Mouse (Mus musculus) liver, postnatal 0 days (tissue): ENCODE data around the gene Gsdma3. TPM values are rescaled to one million over a fixed set of nuclear protein-coding genes. Genes with fewer than 3 reads are reported as not detected.
A peak's percentile ranks its signal among the peaks of the same experiment; 100 is the strongest.

ENCODE experiments used
- ATAC-seq: fragments of 200-750 bp; cut with Nextera tagmentation; 2 replicates; pipeline ENCODE4 v1.8.0; 2017; ENCODE audit warnings: mild to moderate bottlenecking, moderate library complexity
- DNase-seq: peaks from one replicate; pipeline ENCODE4 v3.0.0-alpha.2; 2016
- H3K27ac ChIP-seq: fragments of 300-500 bp; sonication (generic); 2 replicates; pipeline ENCODE4 v1.5.1; 2014; ENCODE audit warnings: antibody characterized with exemption, moderate library complexity, mild to moderate bottlenecking, low read depth
- H3K27me3 ChIP-seq: fragments of 300-500 bp; sonication (generic); 2 replicates; pipeline ENCODE4 v1.6.1; 2014; ENCODE audit warnings: low read length, control low read depth, mixed read lengths; ENCODE audit not compliant: insufficient read depth
- H3K36me3 ChIP-seq: fragments of 300-500 bp; sonication (generic); replicated peaks from 2 replicates; pipeline ENCODE4 v1.6.1; 2014; ENCODE audit warnings: mild to moderate bottlenecking, control low read depth, low read length, moderate library complexity, mixed read lengths; ENCODE audit not compliant: insufficient read depth
- H3K4me1 ChIP-seq: fragments of 300-500 bp; sonication (generic); 2 replicates; pipeline ENCODE4 v1.6.1; 2014; ENCODE audit warnings: antibody characterized with exemption, mild to moderate bottlenecking, control low read depth; ENCODE audit not compliant: insufficient read depth
- H3K4me2 ChIP-seq: fragments of 300-500 bp; sonication (generic); 2 replicates; pipeline ENCODE4 v1.6.1; 2014; ENCODE audit warnings: low read depth, mild to moderate bottlenecking, low read length, moderate library complexity, mixed read lengths
- H3K4me3 ChIP-seq: fragments of 300-500 bp; sonication (generic); 2 replicates; pipeline ENCODE4 v1.5.1; 2014; ENCODE audit warnings: low read depth, low read length
- H3K9ac ChIP-seq: fragments of 300-500 bp; sonication (generic); replicated peaks from 2 replicates; pipeline ENCODE4 v1.6.1; 2014; ENCODE audit warnings: mild to moderate bottlenecking, moderate library complexity
- H3K9me3 ChIP-seq: fragments of 300-500 bp; sonication (generic); 2 replicates; pipeline ENCODE4 v1.6.1; 2016; ENCODE audit warnings: mild to moderate bottlenecking, control low read depth, low read length, mixed read lengths
- CTCF ChIP-seq: sonication (generic); IDR thresholded peaks from 2 replicates; pipeline ENCODE4 v1.5.1; 2016; ENCODE audit warnings: antibody characterized with exemption, low read depth
- EP300 ChIP-seq: IDR thresholded peaks from 2 replicates; pipeline ENCODE4 v1.6.1; 2016; ENCODE audit warnings: antibody characterized with exemption, low read depth, mild to moderate bottlenecking
- WGBS: fragments of 180-500 bp; shearing (Covaris S2); extraction: QIAGEN DNeasy Blood & Tissue Kit; methylation state at CpG from one replicate; pipeline ENCODE4 v1.1.7; 2014; ENCODE audit not compliant: insufficient replicate concordance; 5-methylcytosine and 5-hydroxymethylcytosine counted together
- polyA plus RNA-seq: library from polyadenylated mRNA; unstranded; fragments of >200 nt; fragmentation: Nextera tagmentation; extraction: Ambion mirVana; gene quantifications from 2 replicates; pipeline ENCODE4 v1.2.1, GENCODE M21; 2015

The Gsdma3 gene
- polyA plus RNA-seq, 1 experiment from 2014 or later: not detected

DNA sequence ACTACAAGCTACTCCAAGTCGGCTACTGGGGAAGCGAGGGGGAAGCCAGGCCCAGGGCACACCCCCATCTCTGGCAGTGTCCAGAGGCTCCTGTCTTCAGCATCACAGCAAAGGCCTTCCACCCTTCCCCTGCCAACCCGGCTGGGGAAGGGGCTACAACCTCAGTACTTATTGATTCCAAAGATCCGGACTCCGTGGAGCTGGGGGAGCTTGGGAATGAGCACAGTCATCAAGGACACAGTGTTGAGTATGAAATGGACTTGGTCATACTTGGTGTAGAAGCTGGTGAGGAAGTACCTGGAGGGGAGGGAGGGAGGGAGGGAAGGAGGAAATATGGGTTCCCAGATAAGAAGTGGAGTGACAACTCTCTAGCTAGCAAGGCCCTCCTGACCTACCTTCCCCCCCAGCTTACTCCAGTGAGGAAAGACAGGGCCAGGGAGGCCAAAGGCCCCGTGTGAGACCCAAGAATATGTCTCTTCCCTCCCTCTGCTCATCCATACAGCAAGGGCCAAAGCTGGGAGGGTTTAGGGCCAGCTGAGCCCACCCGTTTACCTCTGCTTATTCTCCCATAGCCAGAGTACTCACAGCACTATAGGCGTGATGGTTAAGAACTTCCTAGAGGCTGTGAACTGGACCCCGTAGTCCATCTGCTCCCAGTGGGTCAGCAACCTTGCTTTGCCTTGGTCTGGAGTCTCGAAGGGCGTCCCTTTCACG, 43.5 kb upstream of the Gsdma3 start:
- peak overlapping the region; percentile 73 for H3K9ac ChIP-seq
- ATAC-seq (peak; percentile 57), DNase-seq (peak; percentile 50)
- H3K4me2 ChIP-seq: peak overlapping the region; percentile 88
- peak overlapping the region; percentile 46 for H3K4me3 ChIP-seq
- H3K36me3 ChIP-seq: peaks cover 5% of the 10 kb centered on the region
- peaks cover 52% of the 10 kb centered on the region for H3K4me1 ChIP-seq
- no peaks in the 10 kb centered on the region for H3K27me3 ChIP-seq
- TF ChIP-seq CTCF: no peak
- TF ChIP-seq EP300: peak; percentile 72
- peak overlapping the region; percentile 97 for H3K27ac ChIP-seq
- WGBS: 44% methylated on average over 12 of the region's 12 CpGs
- no peaks in the 10 kb centered on the region for H3K9me3 ChIP-seq

DNA sequence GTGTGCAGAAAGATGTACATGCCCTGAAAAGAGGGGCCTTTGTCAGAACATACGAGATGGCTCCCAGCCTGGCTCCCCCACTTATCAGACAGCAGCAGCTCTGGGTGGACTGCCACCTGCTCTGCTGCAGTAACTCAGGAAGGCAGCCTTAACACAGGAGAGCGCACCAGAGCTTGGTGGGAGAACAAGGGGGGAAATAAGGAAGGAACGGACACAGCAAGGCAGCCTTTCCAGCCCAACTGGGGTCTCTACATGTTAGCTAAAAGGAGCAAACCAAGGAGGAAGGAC, 43.0 kb upstream of the Gsdma3 start:
- 45% methylated on average over 3 of the region's 3 CpGs for WGBS

DNA sequence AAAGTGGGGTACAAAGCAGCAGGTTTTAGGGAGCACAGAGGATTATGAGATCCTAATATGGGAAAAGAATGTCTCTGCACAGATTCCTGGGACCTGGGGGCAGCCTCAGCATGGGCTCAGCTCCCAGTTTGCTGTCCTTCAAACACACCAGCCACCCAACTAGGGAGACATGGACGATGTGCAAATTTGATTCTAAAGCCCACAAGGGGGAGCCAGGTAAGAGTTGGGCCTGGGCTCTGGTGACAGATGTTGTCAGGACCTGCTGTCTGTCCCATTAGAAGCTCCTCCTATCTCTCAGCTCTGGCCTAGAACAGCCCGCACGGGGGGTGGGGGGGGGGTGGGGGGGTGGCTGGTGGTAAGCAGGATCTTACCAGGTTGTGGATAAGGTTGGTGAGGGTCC, 42.6 kb upstream of the Gsdma3 start:
- peak overlapping the region; percentile 26; the same call in 1 of the 2 replicates for H3K4me3 ChIP-seq
- 40% methylated on average over 3 of the region's 3 CpGs for WGBS
- H3K27me3 ChIP-seq: no peaks in the 10 kb centered on the region
- no peaks in the 10 kb centered on the region for H3K9me3 ChIP-seq
- peak; percentile 46 for DNase-seq
- no peak for ATAC-seq
- TF ChIP-seq EP300: no peak
- peak; percentile 66 for TF ChIP-seq CTCF
- H3K4me2 ChIP-seq: peak overlapping the region; percentile 88
- peak overlapping the region; percentile 97 for H3K27ac ChIP-seq
- peaks cover 60% of the 10 kb centered on the region for H3K4me1 ChIP-seq
- peak overlapping the region; percentile 73 for H3K9ac ChIP-seq
- H3K36me3 ChIP-seq: peaks cover 5% of the 10 kb centered on the region

More for the DNA sequence above, 43.0 kb upstream of the Gsdma3 start:
- Histone ChIP-seq H3K27me3 (no peaks in the 10 kb centered on the region), H3K4me3 (peak overlapping the region; percentile 46), H3K9me3 (no peaks in the 10 kb centered on the region), H3K36me3 (peaks cover 5% of the 10 kb centered on the region), H3K9ac (peak overlapping the region; percentile 73), H3K27ac (peak overlapping the region; percentile 97), H3K4me2 (peak overlapping the region; percentile 88), H3K4me1 (peaks cover 57% of the 10 kb centered on the region)
- peak; percentile 68 for DNase-seq
- peak; percentile 51 for ATAC-seq
- TF ChIP-seq CTCF: no peak
- peak; percentile 73; the same call in 1 of the 2 replicates for TF ChIP-seq EP300

DNA sequence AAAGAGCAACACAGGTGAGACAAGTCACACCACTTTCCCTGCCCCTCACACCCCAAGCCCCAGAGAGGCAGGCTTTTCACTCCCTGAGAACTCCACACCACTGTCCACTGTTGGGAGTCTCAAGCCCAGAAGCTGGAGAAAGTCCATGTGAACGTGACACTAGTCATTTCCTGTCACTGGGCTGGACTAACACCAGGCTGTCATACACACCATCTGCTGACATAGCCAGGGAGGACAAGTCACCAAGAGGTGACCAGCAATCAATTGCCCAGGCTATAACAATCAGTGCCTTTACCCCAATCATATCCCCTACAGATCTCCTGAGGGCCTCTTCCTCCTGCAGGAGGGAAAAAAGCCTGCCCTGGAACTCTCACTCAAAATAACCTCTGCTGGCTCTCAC, 42.0 kb upstream of the Gsdma3 start:
- WGBS: 27% methylated on average over 1 of the region's 1 CpGs
- peak overlapping the region; percentile 88 for H3K4me2 ChIP-seq
- H3K9me3 ChIP-seq: no peaks in the 10 kb centered on the region
- no peak overlapping the region for H3K4me3 ChIP-seq
- H3K36me3 ChIP-seq: peaks cover 5% of the 10 kb centered on the region
- H3K4me1 ChIP-seq: peaks cover 65% of the 10 kb centered on the region
- no peaks in the 10 kb centered on the region for H3K27me3 ChIP-seq
- ATAC-seq: no peak
- no peak for DNase-seq
- H3K27ac ChIP-seq: peak overlapping the region; percentile 97
- TF ChIP-seq CTCF (peak; percentile 2; the same call in 1 of the 2 replicates), EP300 (no peak)
- H3K9ac ChIP-seq: 0 out of 2 replicates have a peak overlapping the region, but pooled peaks have one; percentile 37

DNA sequence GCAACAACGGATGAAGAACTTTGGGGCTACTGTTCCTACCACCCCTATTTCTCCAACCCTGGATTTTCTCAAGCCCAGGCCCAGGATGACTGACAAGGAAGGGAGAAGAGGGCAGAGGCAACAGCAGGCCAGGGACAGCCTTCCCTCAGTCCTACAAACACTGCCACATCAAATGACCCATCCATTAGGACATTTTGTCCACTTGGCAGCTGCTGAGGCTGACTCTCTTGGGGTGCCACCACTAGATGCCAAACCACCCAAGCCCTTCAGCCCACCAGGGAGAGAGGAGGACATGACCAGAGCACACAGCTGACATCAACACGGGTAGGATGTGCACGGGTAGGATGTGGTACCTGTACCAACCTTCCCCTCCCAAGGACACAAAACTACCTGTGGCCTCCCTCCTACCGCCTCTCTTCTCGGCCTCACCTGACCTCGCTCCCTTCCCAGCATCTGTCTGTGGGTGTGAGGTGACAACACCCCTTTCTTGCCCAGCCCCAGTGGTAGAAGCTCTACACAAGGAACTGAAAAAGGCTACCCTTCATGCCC, 41.5 kb upstream of the Gsdma3 start:
- ATAC-seq (no peak), DNase-seq (no peak)
- Histone ChIP-seq H3K9me3 (no peaks in the 10 kb centered on the region), H3K4me2 (peak overlapping the region; percentile 88), H3K27ac (peak overlapping the region; percentile 97), H3K36me3 (peaks cover 5% of the 10 kb centered on the region), H3K4me1 (peaks cover 67% of the 10 kb centered on the region), H3K4me3 (peak overlapping the region; percentile 94; the same call in 1 of the 2 replicates), H3K27me3 (no peaks in the 10 kb centered on the region), H3K9ac (peak overlapping the region; percentile 88; the same call in 1 of the 2 replicates)
- TF ChIP-seq EP300: no peak
- TF ChIP-seq CTCF: no peak
- 84% methylated on average over 6 of the region's 6 CpGs for WGBS

DNA sequence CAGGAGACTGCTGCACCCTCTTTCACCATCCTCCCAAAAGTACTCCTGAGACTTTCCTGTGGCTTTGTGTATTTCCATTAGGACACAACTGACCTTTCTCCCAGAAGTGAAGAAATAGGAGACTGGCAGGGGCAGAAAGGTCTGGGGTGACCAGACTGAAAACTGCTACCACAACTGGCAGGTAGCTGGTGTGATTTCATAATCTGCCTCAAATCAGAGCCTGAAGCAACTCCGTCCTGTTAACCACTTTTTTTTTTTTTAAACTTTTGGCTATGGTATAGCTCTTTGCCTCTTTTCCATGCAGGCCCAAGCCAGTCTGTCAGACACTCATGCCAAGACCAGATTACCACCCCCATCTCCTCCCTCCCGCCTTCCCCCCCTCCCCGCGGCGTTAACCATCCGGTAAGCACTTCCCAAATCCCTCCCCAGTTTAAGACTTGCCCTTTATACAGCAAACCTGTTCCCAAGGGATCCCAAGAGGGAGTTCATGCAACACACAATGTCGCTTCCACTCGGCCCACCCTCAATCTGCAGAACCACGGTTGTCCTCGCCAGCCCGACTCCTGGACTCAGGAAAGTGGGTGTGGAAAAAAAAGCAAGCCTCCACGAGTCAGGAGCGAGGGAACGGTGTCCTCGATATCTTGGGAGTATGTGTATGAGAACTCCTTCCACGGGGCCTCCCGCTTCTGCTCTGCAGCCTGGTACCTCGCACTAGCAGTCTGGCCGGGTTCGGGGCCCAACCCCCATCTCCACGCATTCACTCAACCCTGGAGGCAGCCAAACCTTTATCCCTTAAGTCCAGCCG, 39.9 kb upstream of the Gsdma3 start:
- DNase-seq (peak; percentile 42), ATAC-seq (no peak; the same call in 1 of the 2 replicates)
- Histone ChIP-seq H3K4me1 (peaks cover 51% of the 10 kb centered on the region), H3K4me3 (peak overlapping the region; percentile 94), H3K9me3 (no peaks in the 10 kb centered on the region), H3K4me2 (peak overlapping the region; percentile 88), H3K36me3 (peaks cover 5% of the 10 kb centered on the region), H3K27me3 (no peaks in the 10 kb centered on the region), H3K9ac (peak overlapping the region; percentile 88), H3K27ac (peak overlapping the region; percentile 97)
- no peak for TF ChIP-seq CTCF
- TF ChIP-seq EP300: 0 out of 2 replicates have a peak, but pooled peaks have one; percentile 15
- WGBS: 2% methylated on average over 22 of the region's 22 CpGs
